Mouse (Mus musculus) right cerebral cortex, adult 2 months (tissue): ENCODE results near the gene Gm45808.
"Not testable (repeated sequence)": the region's sequence is repeated elsewhere in the genome, so short reads cannot be mapped to it uniquely, and the experiment has no call there.

ENCODE experiments used
- DNase-seq, 2 experiments: peaks; one replicate each; pipeline ENCODE4 v3.0.0; 2021 to 2022; ENCODE audit warnings: low spot score in 2 of 2

Gene Gm45808

GRCm38 (mm10) chr7:45467090-45467670 is 19.4 kb downstream of the Gm45808 start:
- no peak for DNase-seq

DNA sequence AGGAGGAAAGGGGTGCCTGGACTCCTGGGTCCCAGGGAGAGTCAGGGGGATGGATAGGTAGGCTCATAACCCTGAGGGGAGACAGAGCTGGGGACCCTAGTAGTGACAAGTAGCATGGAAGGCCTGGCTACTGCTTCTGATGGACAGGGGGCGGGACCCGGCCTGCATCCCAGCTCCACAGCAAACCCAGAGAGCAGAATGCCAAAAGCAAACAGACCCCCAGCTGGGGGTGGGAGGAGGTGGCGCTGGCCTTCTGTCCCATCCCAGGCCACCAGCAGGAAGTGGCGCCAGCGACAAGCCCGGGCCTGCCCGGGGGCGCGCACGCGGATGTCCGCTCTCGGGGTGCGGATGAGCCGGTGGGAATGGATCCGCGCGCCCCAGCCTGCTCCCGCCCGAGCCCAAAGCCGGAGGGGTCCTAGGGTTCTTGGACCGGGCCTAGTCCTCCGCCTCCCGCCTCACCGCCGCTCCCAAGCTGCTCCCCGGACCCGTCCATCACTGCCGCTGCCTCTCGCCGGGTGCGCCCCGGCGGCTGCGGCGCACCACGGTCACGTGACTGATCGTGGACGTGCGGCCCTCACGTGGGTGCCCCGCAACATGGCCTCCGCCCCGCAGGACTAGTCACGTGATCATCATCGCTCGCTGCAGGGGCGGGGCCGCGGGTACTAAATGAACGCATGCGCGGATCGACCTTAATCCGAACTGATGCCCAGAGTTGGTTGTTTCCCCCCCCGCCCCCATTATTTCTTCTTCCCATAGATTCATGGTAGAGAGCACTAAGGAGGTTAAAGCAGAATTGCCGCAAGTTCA is 20.1 kb downstream of the Gm45808 start, which contains the start of gene Bax:
Gene Bax (minus strand): TSS at position 616 of the 807 bp plus-strand sequence.
- DNase-seq: peak; percentile 95 to 97

DNA sequence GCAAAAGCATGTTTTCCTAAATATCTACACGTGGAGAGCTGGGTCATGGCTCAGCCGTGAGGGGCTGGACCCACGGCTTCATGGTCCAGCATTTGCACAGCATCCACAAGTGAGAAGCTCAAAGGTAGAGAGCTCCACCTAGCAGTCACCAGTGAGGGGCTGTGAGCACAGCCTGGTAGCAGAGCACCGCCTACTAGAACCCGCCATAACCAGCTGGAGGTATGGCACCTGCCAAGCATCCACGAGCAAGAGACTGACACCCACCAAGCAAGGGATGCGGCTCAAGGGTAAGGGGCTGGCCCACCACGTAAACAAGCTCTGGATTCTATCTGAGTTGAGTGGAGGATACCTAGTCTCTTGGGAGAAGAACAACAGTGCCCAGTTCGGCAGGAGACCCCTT is 21.1 kb downstream of the Gm45808 start:
- DNase-seq: no peak

GRCm38 (mm10) chr7:45465112-45465511 is 21.5 kb downstream of the Gm45808 start:
- no peak for DNase-seq

DNA sequence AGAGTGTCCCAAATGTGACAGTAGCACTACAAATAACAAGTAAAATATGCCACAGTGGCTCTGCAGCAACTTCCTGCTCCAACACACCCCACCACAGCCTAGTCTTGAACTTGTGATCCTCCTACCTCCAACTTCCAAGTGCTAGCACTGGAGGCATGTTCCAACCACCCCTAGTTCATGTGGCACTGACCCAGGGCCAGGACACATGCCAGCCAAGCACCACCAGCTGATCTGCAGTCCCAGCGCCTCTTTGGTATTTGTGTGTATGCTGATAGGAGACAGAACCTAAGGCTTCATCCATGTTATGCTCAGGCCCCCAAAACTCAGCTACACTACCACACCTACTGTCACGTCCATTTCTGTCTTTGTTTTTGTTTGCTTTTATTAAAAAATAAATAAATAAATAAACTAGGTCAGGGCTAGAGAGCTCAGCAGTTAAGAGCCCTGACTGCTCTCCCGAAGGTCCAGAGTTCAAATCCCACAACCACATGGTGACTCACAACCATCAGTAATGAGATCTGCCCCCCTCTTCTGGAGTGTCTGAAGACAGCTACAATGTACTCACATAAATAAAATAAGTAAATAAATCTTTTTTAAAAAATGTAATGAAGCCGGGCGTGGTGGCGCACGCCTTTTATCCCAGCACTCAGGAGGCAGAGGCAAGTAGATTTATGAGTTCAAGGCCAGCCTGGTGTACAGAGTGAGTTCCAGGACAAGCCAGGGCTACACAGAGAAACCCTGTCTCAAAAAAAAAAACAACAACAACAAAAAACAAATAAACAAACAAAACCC is 22.4 kb downstream of the Gm45808 start:
- DNase-seq: no peak

- DNase-seq: not testable (repeated sequence)
Observed at GRCm38 (mm10) chr7:45462868-45463267, 23.7 kb downstream of the Gm45808 start.

GRCm38 (mm10) chr7:45462325-45462724 is 24.3 kb downstream of the Gm45808 start:
- DNase-seq: no peak

GRCm38 (mm10) chr7:45461781-45462180 is 24.8 kb downstream of the Gm45808 start:
- DNase-seq: no peak

- no peak for DNase-seq
Observed at GRCm38 (mm10) chr7:45461326-45461725, 25.3 kb downstream of the Gm45808 start.

- DNase-seq: no peak
Observed at GRCm38 (mm10) chr7:45460860-45461314, 25.7 kb downstream of the Gm45808 start.

DNA sequence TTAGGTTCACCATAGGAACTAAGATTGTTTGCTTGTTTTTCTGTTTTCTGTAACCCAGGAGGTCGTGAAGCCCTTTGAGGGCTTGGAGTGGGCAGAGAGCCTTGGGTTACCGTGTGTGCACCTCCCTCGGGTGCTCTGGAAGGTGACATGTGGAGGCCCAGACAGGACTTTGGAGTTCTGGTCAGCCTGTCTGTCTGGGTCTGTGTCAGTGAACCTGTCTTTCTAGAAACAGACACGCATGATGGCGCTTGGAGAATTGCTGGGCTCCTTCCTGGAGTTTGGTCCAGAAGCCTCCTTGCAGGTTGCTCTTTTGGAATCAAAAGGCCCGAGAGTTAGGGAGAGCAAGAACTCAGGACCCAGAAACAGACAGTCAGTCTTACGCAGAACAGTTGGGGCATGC is 26.2 kb downstream of the Gm45808 start:
- DNase-seq: no peak

DNA sequence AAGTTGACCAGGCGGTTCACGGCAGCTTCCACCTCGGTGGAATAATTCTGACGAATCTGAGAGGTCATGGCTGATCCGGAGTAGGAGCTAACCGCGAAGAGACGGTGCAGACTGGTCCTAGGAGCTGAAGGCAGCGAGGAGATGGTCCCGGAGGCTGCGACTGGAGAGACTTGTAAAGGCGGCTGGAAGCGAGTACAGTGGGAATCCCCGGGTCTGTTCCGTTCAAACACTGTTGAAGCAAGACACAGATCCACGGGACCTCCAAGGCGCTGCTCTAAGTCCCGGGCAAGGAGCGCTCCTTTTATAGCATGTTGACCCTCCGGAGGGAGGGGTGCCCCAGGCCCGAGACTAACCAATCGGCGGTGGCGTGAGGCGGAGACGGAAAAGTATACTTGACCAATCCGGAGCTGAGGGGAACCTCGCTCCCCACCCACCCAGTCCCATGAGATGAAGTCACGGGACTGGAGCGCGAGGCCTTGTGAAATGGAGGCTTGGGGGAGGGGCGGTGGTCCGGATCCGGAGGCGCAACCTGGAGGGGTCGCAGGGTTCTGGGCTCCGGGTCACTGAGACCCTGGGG is 27.0 kb downstream of the Gm45808 start, which contains the start of gene Ftl1:
Gene Ftl1 (minus strand): TSS at position 321 of the 577 bp plus-strand sequence.
- peak; percentile 96 for DNase-seq

DNA sequence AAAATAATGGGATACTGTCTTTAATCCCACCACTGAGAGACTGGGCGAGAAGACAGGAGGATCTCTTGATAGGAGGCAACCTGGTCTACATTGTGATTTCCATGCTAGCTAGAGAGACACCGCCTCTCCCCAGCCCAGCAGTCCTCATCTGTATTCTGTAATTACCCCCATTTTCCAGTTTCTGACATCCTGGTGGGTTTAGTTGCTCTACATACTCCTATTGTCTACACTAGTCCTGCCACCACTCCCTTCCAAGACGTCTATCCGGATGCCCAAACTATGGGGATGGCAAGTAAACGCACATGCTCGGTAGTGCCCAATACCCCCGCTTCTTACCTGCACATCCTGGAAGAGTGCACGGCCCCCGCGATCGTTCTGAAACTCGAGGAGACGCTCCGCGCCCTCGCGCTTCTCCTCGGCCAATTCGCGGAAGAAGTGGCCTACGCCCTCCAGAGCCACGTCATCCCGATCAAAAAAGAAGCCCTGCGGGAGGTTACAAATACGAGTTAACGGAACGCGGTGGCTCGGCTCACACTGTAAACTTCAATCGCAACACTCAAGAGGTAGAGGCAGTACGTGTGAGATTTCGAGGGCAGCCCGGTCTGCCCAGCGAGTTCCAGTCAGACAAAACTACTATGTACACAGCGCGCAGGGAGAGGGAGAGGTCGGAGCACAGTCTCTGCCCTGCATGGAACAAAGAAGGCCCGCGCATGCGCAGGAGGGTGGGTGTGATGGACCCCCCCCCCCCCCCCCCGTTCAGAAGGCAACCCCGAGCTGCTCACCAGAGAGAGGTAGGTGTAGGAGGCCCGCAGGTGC is 27.7 kb downstream of the Gm45808 start:
- DNase-seq: peak; percentile 66 to 75

DNA sequence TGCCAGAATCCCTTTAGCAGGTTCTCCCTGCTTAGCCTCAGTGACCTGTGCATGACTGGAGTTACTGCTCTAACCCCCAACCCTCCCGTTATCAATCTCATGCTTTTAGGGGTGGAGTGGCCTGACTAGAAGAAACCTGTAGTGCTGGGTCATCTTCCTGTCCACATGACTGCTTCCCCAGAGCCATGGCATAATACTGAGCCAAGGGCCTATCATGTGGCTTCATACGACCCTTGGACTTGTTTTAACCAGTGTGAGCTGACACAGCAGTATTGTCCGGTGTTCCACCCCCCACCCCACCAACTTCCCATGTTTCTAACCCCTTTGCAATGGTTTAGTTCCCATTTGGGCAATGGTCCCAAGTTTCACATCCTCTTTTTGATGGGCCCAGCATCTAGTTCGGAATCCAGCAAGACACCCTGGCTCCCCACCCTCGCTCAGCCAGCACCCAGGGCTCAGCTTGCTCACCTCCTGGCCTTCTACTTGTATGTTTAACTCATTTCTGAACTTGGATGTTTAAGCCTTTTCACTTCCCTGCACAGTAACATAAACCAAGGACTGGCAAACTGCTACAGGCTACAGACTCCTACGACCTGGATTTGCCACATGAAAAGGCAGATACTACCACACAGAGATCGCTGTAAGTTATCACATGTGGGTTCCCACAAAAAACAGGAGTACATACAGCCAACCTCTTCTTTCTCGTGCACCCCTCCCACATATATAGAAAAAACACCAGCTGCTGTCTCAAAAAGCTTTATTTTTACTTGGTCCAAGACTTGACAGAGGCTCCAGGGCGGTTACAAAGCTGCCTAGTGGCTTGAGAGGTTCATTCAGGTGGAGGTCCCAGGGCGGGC is 29.2 kb downstream of the Gm45808 start:
- DNase-seq: no peak

- no peak for DNase-seq
Observed at GRCm38 (mm10) chr7:45456721-45457203, 29.8 kb downstream of the Gm45808 start.

DNA sequence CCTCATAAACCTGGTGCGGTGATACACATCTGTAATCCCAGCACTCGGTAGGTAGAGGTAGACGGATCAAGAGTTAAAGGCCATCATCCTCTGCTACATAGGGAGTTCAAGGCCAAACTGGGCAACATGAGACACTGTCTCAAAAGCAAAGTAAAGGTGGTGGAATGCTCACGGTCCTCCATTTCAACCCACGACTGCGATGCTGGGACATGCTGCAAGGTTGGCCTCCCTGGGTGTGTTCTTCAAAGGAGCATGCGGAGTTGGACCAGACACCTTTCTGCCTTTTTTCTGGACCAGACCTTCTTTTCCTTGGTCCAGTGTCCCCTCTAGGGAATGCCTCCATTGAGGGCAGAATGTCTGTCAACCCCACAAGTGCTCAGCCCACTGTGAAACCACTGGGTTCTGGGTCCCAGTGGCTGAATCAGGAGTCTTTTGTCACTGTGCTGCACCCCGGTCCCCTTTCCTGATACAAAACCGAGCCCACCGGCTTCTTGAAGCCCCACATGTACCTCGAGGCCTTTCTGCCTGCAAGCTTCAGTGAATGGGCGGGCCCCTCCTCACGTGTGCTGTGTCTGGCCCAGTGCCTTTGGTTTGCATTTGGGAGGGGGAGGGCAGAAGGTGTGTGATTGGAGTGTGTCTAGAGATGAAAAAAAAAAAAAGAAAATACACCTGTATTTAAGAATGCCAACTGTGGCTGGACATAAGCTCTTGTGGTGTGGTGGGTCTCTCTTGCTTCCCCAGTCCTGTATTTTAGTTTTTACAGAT is 30.5 kb downstream of the Gm45808 start:
- no peak for DNase-seq

DNA sequence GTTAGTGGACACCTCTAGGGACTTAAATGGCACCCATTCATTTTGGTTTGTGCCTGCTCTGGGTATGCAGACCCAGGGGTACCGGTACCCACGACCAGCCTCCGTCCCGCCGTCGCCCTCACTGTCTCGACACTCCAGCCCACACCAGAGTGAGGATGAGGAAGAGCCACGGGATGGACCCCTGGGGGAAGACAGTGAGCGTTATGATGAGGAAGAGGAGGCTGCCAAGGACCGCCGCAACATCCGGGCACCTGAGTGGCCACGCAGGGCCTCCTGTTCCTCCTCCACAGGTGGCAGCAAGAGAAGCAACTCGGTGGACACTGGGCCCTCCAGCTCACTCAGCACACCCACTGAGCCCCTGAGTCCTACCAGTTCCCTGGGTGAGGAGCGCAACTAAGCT is 31.6 kb downstream of the Gm45808 start:
- DNase-seq: no peak

DNA sequence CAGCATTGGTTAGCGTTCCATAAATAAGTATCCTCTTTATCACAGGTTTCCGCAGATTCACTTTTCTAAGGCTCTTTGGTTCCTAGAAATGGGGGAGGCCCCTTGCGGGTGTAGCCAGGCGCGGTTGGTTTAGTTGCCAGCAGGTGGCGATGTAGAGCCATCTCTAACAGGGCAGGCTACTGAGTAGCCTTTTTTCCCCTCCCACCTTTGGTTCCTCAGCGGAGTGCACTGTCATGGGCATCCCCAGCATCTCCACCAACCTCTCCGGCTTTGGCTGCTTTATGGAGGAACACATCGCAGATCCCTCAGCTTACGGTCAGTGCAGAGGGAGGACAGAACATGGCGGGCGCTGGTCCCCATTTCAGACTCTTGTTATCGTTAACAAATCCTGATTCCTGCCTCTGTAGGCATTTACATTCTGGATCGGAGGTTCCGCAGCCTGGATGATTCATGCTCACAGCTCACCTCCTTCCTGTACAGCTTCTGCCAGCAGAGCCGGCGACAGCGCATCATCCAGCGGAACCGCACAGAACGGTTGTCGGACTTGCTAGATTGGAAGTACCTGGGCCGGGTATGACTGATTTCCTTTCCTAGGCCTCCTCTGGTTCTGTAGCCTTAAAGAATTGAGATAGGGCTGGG is 35.1 kb downstream of the Gm45808 start:
- DNase-seq: peak; percentile 92 to 93

- no peak for DNase-seq
Observed at GRCm38 (mm10) chr7:45449974-45450373, 36.6 kb downstream of the Gm45808 start.
